Mouse (Mus musculus): ENCODE results near the gene Zfp1. TPM values are rescaled to one million over a fixed set of nuclear protein-coding genes. Genes with fewer than 3 reads are reported as not detected.

The Zfp1 gene
- polyA plus RNA-seq, 1 experiment: 5.3 TPM

DNA sequence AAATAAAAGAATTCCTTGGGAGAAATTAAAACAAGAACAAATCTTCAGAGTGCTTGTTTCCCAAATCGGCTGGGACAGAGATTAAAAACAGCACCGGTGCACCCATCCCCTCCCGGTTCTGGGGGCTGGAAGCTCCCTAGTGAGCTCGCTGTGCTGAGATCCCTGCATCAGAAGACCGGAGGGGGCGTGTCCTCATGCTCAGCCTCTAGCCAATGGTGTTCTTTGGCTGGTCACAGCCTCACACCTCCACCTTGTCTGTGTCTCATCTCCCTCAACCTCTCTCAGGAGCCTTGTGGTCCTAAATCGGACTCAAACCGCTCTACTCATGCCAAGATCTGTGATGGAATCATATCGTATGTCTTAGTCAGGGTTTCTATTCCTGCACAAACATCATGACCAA, 39.3 kb downstream of the Zfp1 start:
- H3K4me3 ChIP-seq: no peak overlapping the region
- no peaks in the 10 kb centered on the region for H3K36me3 ChIP-seq (ENCODE audit: control insufficient read depth, insufficient read depth)
- H3K27me3 ChIP-seq (ENCODE audit: control insufficient read depth, insufficient read depth, insufficient read length): no peaks in the 10 kb centered on the region
- TF ChIP-seq POLR2AphosphoS2 (IDR thresholded peaks at IDR 0.05; ENCODE audit: insufficient read length, low read depth): no peak
- no peak for TF ChIP-seq TCF12 (IDR thresholded peaks at IDR 0.05; ENCODE audit: insufficient read depth, poor library complexity, severe bottlenecking)
- no peak for TF ChIP-seq MYOG (IDR thresholded peaks at IDR 0.05; ENCODE audit: control insufficient read depth in 1 of 3, insufficient read depth in 1 of 3, insufficient read length in 2 of 3, low read depth in 2 of 3)
- TF ChIP-seq REST (IDR thresholded peaks at IDR 0.05; ENCODE audit: insufficient read depth, insufficient read length): no peak
- TF ChIP-seq MAX (IDR thresholded peaks at IDR 0.05; ENCODE audit: low read depth): no peak
- no peak for TF ChIP-seq SRF (IDR thresholded peaks at IDR 0.05; ENCODE audit: control insufficient read depth, insufficient read length, low read depth)
- no peak for TF ChIP-seq MYOD1 (IDR thresholded peaks at IDR 0.05; ENCODE audit: control insufficient read depth in 1 of 3, insufficient read length in 2 of 3, low read depth in 2 of 3)
- no peak for TF ChIP-seq CEBPB (IDR thresholded peaks at IDR 0.05; ENCODE audit: insufficient read depth, poor library complexity, severe bottlenecking)
- no peak for TF ChIP-seq E2F4 (IDR thresholded peaks at IDR 0.05; ENCODE audit: insufficient read depth)
- TF ChIP-seq USF1 (IDR thresholded peaks at IDR 0.05; ENCODE audit: low read depth): no peak
- TF ChIP-seq TCF3 (IDR thresholded peaks at IDR 0.05; ENCODE audit: insufficient read length, low read depth): no peak
- TF ChIP-seq POLR2A (IDR thresholded peaks at IDR 0.05; ENCODE audit: insufficient read length, low read depth): no peak
- H3ac ChIP-seq (ENCODE audit: control insufficient read depth, insufficient read length): no peak overlapping the region
- no peak overlapping the region for H3K4me2 ChIP-seq (ENCODE audit: low read depth)
- H3K79me2 ChIP-seq (ENCODE audit: control insufficient read depth, insufficient read depth): no peaks in the 10 kb centered on the region

DNA sequence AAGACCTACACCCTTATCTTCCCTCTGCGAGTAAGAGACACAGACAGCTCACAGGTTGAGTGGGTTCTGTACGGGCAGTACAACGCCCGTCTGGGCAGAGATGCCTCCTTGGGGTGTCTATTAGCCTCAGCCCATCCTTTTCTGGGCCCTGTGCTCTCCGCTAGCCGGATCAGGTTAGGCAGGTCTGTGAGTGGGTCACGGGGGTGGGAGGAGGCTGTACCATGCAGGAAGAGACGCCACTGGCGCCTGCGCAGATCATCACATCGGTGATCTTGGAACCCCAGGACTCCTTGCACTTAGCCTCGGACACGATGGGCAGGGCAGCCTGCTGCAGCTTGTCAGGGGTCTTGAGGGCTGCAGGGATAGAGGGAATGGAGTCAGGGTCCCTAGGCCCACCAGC, 43.7 kb downstream of the Zfp1 start:
- Histone ChIP-seq H3K79me2 (ENCODE audit: control insufficient read depth, insufficient read depth) (no peaks in the 10 kb centered on the region), H3K27me3 (ENCODE audit: control insufficient read depth, insufficient read depth, insufficient read length) (no peaks in the 10 kb centered on the region), H3ac (ENCODE audit: control insufficient read depth, insufficient read length) (no peak overlapping the region), H3K4me3 (no peak overlapping the region), H3K4me2 (ENCODE audit: low read depth) (no peak overlapping the region), H3K36me3 (ENCODE audit: control insufficient read depth, insufficient read depth) (no peaks in the 10 kb centered on the region)
- no peak for TF ChIP-seq POLR2AphosphoS2 (IDR thresholded peaks at IDR 0.05; ENCODE audit: insufficient read length, low read depth)
- no peak for TF ChIP-seq TCF12 (IDR thresholded peaks at IDR 0.05; ENCODE audit: insufficient read depth, poor library complexity, severe bottlenecking)
- TF ChIP-seq POLR2A (IDR thresholded peaks at IDR 0.05; ENCODE audit: insufficient read length, low read depth): no peak
- TF ChIP-seq CEBPB (IDR thresholded peaks at IDR 0.05; ENCODE audit: insufficient read depth, poor library complexity, severe bottlenecking): no peak
- TF ChIP-seq MYOG (IDR thresholded peaks at IDR 0.05; ENCODE audit: control insufficient read depth in 1 of 3, insufficient read depth in 1 of 3, insufficient read length in 2 of 3, low read depth in 2 of 3): no peak
- no peak for TF ChIP-seq USF1 (IDR thresholded peaks at IDR 0.05; ENCODE audit: low read depth)
- TF ChIP-seq REST (IDR thresholded peaks at IDR 0.05; ENCODE audit: insufficient read depth, insufficient read length): no peak
- no peak for TF ChIP-seq TCF3 (IDR thresholded peaks at IDR 0.05; ENCODE audit: insufficient read length, low read depth)
- TF ChIP-seq SRF (IDR thresholded peaks at IDR 0.05; ENCODE audit: control insufficient read depth, insufficient read length, low read depth): no peak
- TF ChIP-seq E2F4 (IDR thresholded peaks at IDR 0.05; ENCODE audit: insufficient read depth): no peak

DNA sequence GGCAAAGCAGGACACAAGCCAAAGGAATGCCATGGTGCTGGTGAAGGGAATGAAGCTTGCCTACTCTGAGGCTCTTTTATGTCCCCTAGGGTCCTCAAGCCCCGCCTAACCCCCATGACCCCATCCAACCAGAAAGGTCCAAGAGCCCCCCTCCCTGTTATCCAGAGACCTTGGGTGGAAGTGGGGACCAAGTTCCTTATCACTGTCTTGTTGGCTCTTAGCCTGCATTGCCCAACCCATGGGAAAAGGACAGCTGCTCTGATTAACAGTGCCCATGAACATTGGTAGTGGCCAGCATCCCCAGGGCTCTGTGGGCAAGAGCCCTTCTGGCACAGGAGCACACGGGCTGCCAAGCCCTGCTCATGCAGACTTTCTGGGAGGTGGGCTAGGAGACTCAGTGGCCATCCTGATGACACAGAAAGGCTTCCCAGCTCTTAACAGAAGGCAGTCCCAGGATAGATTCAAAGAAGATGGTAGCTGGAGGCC, 47.8 kb downstream of the Zfp1 start, which contains the start of gene Ctrb1:
Ctrb1 (minus strand) TSS at position 51 of the 486 bp plus-strand sequence.
- H3K27me3 ChIP-seq (ENCODE audit: control insufficient read depth, insufficient read depth, insufficient read length): no peaks in the 10 kb centered on the region
- no peak within 1 kb of the TSS for H3ac ChIP-seq (ENCODE audit: control insufficient read depth, insufficient read length)
- no peak for TF ChIP-seq SRF (IDR thresholded peaks at IDR 0.05; ENCODE audit: control insufficient read depth, insufficient read length, low read depth)
- TF ChIP-seq USF1 (IDR thresholded peaks at IDR 0.05; ENCODE audit: low read depth): no peak
- no peak for TF ChIP-seq POLR2A (IDR thresholded peaks at IDR 0.05; ENCODE audit: insufficient read length, low read depth)
- 0 out of 2 replicates have a peak, but pooled peaks have one; percentile 40 for TF ChIP-seq CEBPB (IDR thresholded peaks at IDR 0.05; ENCODE audit: insufficient read depth, poor library complexity, severe bottlenecking)
- TF ChIP-seq TCF12 (IDR thresholded peaks at IDR 0.05; ENCODE audit: insufficient read depth, poor library complexity, severe bottlenecking): peak; percentile 38
- TF ChIP-seq TCF3 (IDR thresholded peaks at IDR 0.05; ENCODE audit: insufficient read length, low read depth): no peak
- no peak for TF ChIP-seq E2F4 (IDR thresholded peaks at IDR 0.05; ENCODE audit: insufficient read depth)
- no peak for TF ChIP-seq REST (IDR thresholded peaks at IDR 0.05; ENCODE audit: insufficient read depth, insufficient read length)
- TF ChIP-seq MYOG (IDR thresholded peaks at IDR 0.05; ENCODE audit: control insufficient read depth in 1 of 3, insufficient read depth in 1 of 3, insufficient read length in 2 of 3, low read depth in 2 of 3): peak in 2 of 3 experiments; percentile 53 to 87
- TF ChIP-seq MYOD1 (IDR thresholded peaks at IDR 0.05; ENCODE audit: control insufficient read depth in 1 of 3, insufficient read length in 2 of 3, low read depth in 2 of 3): peak in 2 of 3 experiments; percentile 44 to 65
- no peak for TF ChIP-seq POLR2AphosphoS2 (IDR thresholded peaks at IDR 0.05; ENCODE audit: insufficient read length, low read depth)
- TF ChIP-seq MAX (IDR thresholded peaks at IDR 0.05; ENCODE audit: low read depth): no peak
- no peaks in the 10 kb centered on the region for H3K79me2 ChIP-seq (ENCODE audit: control insufficient read depth, insufficient read depth)
- H3K4me3 ChIP-seq: no peak within 1 kb of the TSS
- no peaks in the 10 kb centered on the region for H3K36me3 ChIP-seq (ENCODE audit: control insufficient read depth, insufficient read depth)
- H3K4me2 ChIP-seq (ENCODE audit: low read depth): no peak within 1 kb of the TSS

DNA sequence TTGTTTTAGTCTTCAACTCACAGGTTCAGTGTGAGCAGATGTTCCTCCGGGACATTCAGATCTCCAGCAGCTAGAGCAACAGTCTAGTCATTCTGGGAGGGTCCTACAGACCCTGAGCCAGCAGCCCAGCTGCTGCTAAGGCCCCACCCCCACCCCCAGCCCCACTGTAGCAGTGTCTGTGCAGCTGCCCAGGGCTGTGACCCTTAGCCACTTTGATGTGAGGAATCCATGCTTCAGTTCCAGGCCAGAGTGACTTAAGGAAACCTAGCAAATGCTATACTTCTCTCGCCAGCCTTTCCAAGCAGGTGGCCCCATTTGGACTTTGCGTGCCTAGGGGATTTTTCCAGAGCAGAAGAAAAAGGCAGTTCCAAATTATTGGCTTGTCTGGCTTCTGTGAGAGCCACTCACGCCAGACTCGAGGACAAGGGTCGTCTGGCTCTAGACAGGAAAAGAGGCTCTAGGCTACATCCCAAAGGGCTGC, 50.1 kb downstream of the Zfp1 start:
- Histone ChIP-seq H3ac (ENCODE audit: control insufficient read depth, insufficient read length) (no peak overlapping the region), H3K27me3 (ENCODE audit: control insufficient read depth, insufficient read depth, insufficient read length) (no peaks in the 10 kb centered on the region), H3K4me2 (ENCODE audit: low read depth) (no peak overlapping the region), H3K79me2 (ENCODE audit: control insufficient read depth, insufficient read depth) (no peaks in the 10 kb centered on the region), H3K36me3 (ENCODE audit: control insufficient read depth, insufficient read depth) (no peaks in the 10 kb centered on the region), H3K4me3 (no peak overlapping the region)
- TF ChIP-seq MYOG (IDR thresholded peaks at IDR 0.05; ENCODE audit: control insufficient read depth in 1 of 3, insufficient read depth in 1 of 3, insufficient read length in 2 of 3, low read depth in 2 of 3) (peak in 2 of 3 experiments; percentile 48 to 74), SRF (IDR thresholded peaks at IDR 0.05; ENCODE audit: control insufficient read depth, insufficient read length, low read depth) (no peak), MYOD1 (IDR thresholded peaks at IDR 0.05; ENCODE audit: control insufficient read depth in 1 of 3, insufficient read length in 2 of 3, low read depth in 2 of 3) (peak in 2 of 3 experiments; percentile 65 to 80)
